Mouse (Mus musculus) embryo, embryonic 11 days (tissue): ENCODE results near the gene Glis3.

Experiments used
- DNase-seq: peaks from one replicate; pipeline ENCODE4 v3.0.0-alpha.2; 2015

Gene Glis3

GRCm38 (mm10) chr19:28454331-28454730 lies 225.5 kb downstream of the Glis3 start:
- no peak for DNase-seq

DNA sequence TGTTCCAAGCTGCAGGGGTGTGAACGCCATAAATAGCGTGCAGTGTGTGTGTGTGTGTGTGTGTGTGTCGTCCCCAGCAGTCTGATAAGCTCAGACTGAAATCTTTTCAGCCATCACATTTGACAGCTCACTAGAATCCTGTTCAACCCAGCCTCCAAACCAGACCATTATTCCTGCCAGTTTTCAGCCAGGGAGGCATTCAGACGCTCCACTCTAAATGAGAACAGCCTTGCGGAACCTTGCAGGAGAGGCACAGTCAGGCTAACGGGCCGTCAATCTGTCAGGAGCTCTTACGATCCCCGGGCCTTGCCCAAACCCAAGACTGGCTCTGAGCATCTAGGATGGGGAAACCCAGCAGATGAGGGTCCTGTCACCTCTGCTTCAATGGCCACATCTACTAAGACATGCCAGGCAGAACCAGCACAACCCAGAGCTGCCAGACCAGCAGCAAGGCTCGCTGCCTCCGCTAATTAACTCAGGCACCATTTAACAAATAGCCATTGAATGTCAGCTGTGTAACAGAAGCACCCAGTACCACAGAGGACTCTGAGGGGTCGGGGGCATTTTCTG lies 226.8 kb downstream of the Glis3 start:
- DNase-seq: peak; percentile 52

GRCm38 (mm10) chr19:28448811-28449210 lies 231.1 kb downstream of the Glis3 start:
- DNase-seq: no peak

DNA sequence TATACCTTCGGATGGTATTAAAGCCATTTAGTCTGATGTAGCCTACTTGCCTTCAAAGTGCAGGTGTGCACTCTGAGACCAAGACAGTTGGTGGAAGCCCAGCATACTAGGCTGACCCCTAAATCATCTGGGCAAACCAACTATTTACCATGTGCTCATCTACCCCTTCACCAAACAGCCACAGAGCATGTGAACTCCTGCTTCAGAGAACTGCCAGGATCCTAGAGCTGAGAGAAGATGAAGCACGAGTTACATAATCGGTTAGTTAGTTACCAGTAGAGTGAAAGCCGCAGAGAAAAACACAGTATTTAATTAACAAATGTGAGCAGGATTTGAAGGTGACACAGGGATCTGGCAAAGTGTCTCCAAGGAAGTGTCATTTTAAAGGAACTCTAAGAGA lies 237.7 kb downstream of the Glis3 start:
- DNase-seq: no peak

DNA sequence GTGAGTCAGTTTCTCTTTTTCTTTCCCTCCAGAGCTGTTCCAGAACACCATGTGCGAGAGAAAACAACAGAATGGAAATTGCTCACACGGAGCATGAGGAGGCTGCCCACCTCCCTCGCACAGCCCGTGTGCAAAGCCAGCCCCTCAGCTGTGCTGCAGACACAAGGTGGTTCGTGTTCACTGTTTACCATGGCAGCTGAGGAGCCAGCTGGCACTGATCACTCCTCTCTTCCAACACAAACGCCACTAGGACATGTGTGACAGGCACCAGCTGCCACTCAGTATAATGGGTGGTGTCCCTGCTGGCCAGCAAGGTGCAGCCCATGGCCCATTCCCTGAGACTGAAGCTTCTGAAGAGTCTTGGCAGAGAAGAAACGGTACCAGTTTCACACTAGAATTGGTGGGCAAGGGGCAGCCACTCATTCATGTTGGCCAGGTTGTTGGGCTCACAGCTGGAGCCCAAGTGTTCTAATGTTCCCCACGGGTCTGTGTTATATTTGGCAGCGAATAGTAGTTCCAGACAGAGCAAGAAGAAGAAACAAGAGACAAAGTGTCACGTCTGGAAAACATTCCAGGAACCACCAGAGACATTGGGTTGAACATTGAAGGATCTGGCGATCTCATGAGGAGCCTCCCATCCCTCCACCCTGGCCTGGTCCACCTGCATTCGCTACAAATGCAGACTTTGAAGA lies 243.3 kb downstream of the Glis3 start:
- DNase-seq: no peak

GRCm38 (mm10) chr19:28428220-28428816 lies 251.6 kb downstream of the Glis3 start:
- no peak for DNase-seq

DNA sequence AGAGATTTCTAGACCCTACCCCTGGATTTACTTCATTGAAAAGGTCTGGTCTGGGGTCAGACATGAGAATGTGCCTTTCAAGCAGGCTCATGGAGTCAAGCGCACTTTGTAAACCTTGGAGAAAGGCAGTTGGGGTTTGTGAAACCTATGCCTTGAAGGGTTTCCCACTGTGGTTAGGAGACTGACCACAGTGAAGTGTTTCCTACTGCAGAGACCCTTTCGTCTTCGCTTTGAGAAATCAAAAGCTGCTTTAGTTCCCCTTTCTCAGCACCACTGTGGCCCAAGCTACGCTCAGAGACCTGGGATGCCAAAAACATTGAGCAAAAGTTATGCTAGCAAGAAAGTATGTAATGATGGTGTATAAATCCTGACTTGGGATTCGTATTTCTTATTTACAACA lies 255.7 kb downstream of the Glis3 start:
- no peak for DNase-seq

DNA sequence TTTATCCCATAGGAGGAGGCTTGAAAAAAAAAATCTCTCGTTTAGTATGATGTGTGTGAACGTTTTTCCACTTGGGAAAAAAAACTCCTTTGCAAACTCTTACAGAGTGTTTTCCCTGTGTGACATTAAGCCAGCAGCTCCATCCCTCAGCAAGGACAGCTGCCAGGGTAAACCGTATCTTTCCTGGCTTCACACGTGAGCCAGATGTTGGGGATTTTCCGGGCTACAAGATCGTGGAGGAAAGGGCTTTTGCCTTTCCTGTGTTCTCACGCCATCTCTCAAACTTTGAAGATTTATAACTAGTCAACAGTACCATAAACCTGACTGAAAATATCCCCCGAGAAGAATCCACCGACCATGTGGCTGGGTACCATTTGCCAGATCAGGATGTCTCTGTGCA lies 256.9 kb downstream of the Glis3 start:
- peak; percentile 26 for DNase-seq

DNA sequence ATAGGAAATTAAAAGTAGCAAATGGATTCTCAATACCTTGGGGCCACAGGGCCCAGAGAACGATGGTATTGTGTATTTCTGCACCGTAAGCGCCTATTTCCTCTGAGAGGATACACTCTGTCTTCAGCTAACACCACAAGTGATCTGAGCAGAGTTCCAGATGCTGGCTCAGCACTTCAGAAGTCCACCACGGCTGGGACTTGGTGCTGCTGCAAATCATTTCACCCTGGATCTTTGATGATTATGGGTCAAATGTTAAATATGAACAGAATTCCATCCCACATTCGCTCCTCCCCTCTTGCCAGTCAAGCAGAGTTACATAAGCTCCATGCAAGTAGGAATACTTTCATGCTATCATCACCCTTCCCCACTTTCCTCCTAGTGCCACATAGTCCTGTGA lies 263.8 kb downstream of the Glis3 start:
- no peak for DNase-seq

- DNase-seq: no peak
Measured at GRCm38 (mm10) chr19:28408787-28409186, 271.1 kb downstream of the Glis3 start.

DNA sequence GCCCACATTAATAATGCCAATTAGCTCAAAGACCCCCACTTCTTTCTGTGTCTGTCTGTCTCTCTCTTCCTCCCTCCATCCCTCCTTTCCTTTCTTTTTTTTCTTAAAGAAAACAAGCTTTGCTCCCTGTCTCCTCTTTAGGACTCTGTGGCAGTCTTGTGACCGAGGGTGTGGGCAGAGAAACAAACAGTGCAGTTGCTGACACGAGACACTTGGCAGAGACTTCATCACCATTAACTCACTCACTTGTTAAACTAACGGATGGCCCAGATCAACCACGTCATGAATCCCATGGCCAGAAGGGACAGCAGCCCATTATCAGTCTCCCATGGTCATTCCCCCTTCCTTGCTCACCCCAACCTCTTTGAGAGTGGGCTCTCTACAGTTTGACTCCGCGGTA lies 276.9 kb downstream of the Glis3 start:
- DNase-seq: no peak

GRCm38 (mm10) chr19:28395584-28395861 lies 284.4 kb downstream of the Glis3 start:
- no peak for DNase-seq

GRCm38 (mm10) chr19:28394826-28395583 lies 284.9 kb downstream of the Glis3 start:
- peak; percentile 36 for DNase-seq

DNA sequence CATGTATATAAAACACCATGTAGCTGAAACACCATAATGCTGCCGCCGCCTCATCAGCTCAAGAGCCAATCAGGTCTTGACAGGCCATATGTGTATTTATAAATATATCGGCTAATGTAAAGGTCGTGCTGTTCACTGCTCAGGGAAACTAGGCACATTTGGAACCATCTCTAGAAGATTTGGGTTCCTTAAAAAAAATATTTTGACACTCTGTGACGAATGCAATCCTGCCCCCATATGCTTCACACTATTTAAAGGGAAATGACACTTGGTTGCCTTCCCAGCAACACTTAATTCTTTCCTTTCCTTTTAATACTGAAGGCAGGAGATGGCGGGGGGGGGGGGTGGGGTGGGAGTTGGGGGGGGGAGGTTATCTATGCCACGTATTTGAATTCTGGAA lies 286.1 kb downstream of the Glis3 start:
- DNase-seq: no peak

DNA sequence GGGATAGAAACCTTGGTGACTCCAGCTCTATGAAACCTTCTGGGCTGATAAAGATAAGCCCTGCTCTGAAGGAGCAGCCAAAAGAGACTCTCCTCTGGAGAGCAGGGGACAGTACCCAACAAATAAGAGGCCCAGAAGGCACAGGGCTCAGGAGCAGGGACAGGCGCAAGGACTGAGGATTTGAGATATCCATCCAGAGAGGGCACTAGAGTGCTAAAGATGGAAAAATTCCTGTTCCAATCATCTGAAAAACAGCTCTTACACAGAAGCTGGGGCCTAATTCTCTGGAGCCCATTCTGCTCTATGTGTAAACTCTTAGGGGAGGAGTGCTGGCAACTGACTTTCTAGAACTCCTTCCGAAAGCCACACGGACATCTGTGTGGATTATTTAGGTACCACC lies 287.0 kb downstream of the Glis3 start:
- DNase-seq: no peak

- DNase-seq: no peak
Measured at GRCm38 (mm10) chr19:28390920-28391319, 289.0 kb downstream of the Glis3 start.

GRCm38 (mm10) chr19:28389146-28389545 lies 290.7 kb downstream of the Glis3 start:
- DNase-seq: no peak

GRCm38 (mm10) chr19:28383425-28383824 lies 296.5 kb downstream of the Glis3 start:
- DNase-seq: no peak

DNA sequence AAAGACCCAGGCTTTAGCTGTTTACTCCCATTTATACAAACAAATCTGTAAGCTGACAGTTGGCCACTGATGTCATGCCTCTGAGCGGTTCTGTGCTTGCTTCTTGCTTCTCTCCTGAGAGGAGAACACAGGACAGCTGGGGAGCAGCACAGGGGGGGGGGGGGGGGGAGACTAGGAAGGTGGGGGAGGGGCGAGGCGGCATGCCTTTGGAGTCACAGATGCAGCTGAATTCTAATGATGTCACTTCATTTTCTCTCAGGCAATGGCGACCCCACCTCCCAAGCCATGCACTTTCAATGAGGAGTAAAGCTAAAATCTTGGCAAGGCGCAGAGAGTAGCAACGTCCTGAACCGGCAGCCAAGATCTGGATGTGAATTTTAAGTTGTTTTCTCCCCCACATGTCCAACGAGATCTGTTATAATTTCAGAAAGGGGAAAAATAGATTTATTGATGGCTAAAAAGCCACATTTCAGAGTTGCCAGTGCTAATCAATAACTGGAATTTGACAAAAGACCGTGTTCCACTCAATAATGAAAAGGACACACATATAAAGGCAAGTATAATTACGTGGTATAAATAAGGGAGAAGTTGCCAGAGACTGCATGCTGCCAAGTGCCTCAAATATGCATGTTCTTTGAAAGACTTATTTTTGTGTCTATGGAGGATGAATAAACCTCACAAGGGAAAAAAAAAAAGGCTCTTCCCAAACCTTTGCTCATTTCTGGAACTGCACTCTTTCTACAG lies 297.5 kb downstream of the Glis3 start:
- DNase-seq: peak; percentile 52

- peak; percentile 43 for DNase-seq
Measured at GRCm38 (mm10) chr19:28381441-28381840, 298.4 kb downstream of the Glis3 start.

GRCm38 (mm10) chr19:28380691-28381262 lies 299.1 kb downstream of the Glis3 start:
- DNase-seq: no peak

GRCm38 (mm10) chr19:28377788-28378295 lies 302.0 kb downstream of the Glis3 start:
- DNase-seq: no peak

DNA sequence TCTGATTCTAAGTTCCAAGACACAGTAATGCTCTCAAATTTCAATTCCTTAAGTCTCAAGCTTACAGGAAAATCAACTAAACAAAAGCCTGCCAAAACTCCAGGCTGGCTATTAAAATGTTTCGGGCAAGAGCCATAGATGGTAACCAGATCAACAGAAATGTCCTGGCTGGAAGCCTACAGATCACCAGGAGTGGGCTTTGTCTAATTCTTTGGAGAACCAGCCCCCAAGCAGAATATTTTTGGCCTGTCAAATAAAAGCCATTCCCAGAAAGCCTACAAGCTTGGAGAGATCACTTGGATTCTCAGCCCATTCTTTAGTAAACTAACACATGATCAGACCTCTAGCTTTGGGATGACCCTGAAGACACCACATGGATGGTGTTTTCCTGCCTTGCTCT lies 303.5 kb downstream of the Glis3 start:
- DNase-seq: no peak
